In genomic region chr3:101116431-101117385, GRCm38 (mm10) we compare ENCODE assay signal across 8 mouse cellular contexts. TPM values are rescaled to one million over a fixed set of nuclear protein-coding genes. Genes with fewer than 3 reads are reported as not detected.
DNase-seq lines count a peak whose midpoint lies in the region; ATAC-seq and TF ChIP-seq lines count a peak whose summit lies in the region.

No protein-coding gene starts in this region.

- peaks cover 12% of the 10 kb centered on the region for H3K4me1 ChIP-seq in kidney, embryonic 15.5 days
- H3K4me1 ChIP-seq in hindbrain, embryonic 12.5 days, result 0 out of 2 replicates have a peak, but pooled peaks cover 2% of the 10 kb centered on the region
- no peaks in the 10 kb centered on the region for H3K4me1 ChIP-seq in lung, postnatal 0 days (ENCODE audit: insufficient read depth, low read depth, low read length)
- peaks cover 11% of the 10 kb centered on the region for H3K4me1 ChIP-seq in stomach, embryonic 14.5 days (ENCODE audit: control insufficient read depth, insufficient read depth, low read length)
- H3K4me1 ChIP-seq in liver, embryonic 12.5 days, result 0 out of 2 replicates have a peak, but pooled peaks cover 5% of the 10 kb centered on the region

- 0 out of 2 replicates have a peak, but pooled peaks have one; percentile 22 for ATAC-seq in kidney, embryonic 15.5 days (replicated peaks; ENCODE audit: low FRiP score)
- ATAC-seq in hindbrain, embryonic 12.5 days (ENCODE audit: low FRiP score), result no peak
- ATAC-seq in lung, postnatal 0 days, result peak; percentile 95
- peak; percentile 73 for ATAC-seq in stomach, embryonic 14.5 days (ENCODE audit: insufficient number of reproducible peaks, insufficient read depth, low FRiP score, low read depth)
- ATAC-seq in liver, embryonic 12.5 days, result no peak

- 0 out of 2 replicates have a peak, but pooled peaks cover 18% of the 10 kb centered on the region for H3K27me3 ChIP-seq in kidney, embryonic 15.5 days
- H3K27me3 ChIP-seq in hindbrain, embryonic 12.5 days, result no peaks in the 10 kb centered on the region
- H3K27me3 ChIP-seq in lung, postnatal 0 days (replicated peaks; ENCODE audit: insufficient read depth, low read length), result no peaks in the 10 kb centered on the region
- no peaks in the 10 kb centered on the region for H3K27me3 ChIP-seq in stomach, embryonic 14.5 days (ENCODE audit: control insufficient read depth, insufficient read depth, low read length)
- H3K27me3 ChIP-seq in liver, embryonic 12.5 days (replicated peaks), result peaks cover 24% of the 10 kb centered on the region

- H3K36me3 ChIP-seq in kidney, embryonic 15.5 days, result no peaks in the 10 kb centered on the region
- H3K36me3 ChIP-seq in hindbrain, embryonic 12.5 days, result no peaks in the 10 kb centered on the region
- H3K36me3 ChIP-seq in lung, postnatal 0 days (ENCODE audit: insufficient read depth, low read length), result no peaks in the 10 kb centered on the region
- H3K36me3 ChIP-seq in stomach, embryonic 14.5 days (ENCODE audit: control insufficient read depth, insufficient read depth, low read length), result no peaks in the 10 kb centered on the region
- H3K36me3 ChIP-seq in liver, embryonic 12.5 days, result no peaks in the 10 kb centered on the region

- WGBS in kidney, embryonic 15.5 days, result 45% methylated on average over 25 of the region's 25 CpGs
- WGBS in hindbrain, embryonic 12.5 days, result 61% methylated on average over 25 of the region's 25 CpGs
- WGBS in lung, postnatal 0 days, result 35% methylated on average over 25 of the region's 25 CpGs
- WGBS in stomach, embryonic 14.5 days, result 35% methylated on average over 25 of the region's 25 CpGs
- WGBS in liver, embryonic 12.5 days (ENCODE audit: insufficient replicate concordance), result 45% methylated on average over 25 of the region's 25 CpGs

- no peak overlapping the region for H3K4me2 ChIP-seq in kidney, embryonic 15.5 days
- H3K4me2 ChIP-seq in hindbrain, embryonic 12.5 days (replicated peaks), result no peak overlapping the region
- H3K4me2 ChIP-seq in lung, postnatal 0 days (replicated peaks; ENCODE audit: low read depth, low read length), result peak overlapping the region; percentile 42
- peak overlapping the region; percentile 22 for H3K4me2 ChIP-seq in stomach, embryonic 14.5 days (replicated peaks; ENCODE audit: low read depth, low read length)
- no peak overlapping the region for H3K4me2 ChIP-seq in liver, embryonic 12.5 days

- no peak overlapping the region for H3K9ac ChIP-seq in kidney, embryonic 15.5 days
- no peak overlapping the region for H3K9ac ChIP-seq in hindbrain, embryonic 12.5 days
- no peak overlapping the region for H3K9ac ChIP-seq in lung, postnatal 0 days (replicated peaks; ENCODE audit: low read depth)
- no peak overlapping the region for H3K9ac ChIP-seq in stomach, embryonic 14.5 days (replicated peaks; ENCODE audit: low read depth, low read length)
- H3K9ac ChIP-seq in liver, embryonic 12.5 days, result no peak overlapping the region

- no peak for DNase-seq in kidney, postnatal 10 days
- DNase-seq in lung, postnatal 0 days (ENCODE audit: low spot score), result peak; percentile 88
- DNase-seq in frontal cortex, postnatal 14 days (ENCODE audit: low spot score in 2 of 2), result no peak
- DNase-seq in cerebellum, postnatal 10 days, result no peak

- TF ChIP-seq CTCF in lung, postnatal 0 days (IDR thresholded peaks at IDR 0.05), result no peak

- no peak overlapping the region for H3K4me3 ChIP-seq in kidney, embryonic 15.5 days (replicated peaks)
- no peak overlapping the region for H3K4me3 ChIP-seq in hindbrain, embryonic 12.5 days
- H3K4me3 ChIP-seq in lung, postnatal 0 days (ENCODE audit: low read depth, low read length), result no peak overlapping the region
- H3K4me3 ChIP-seq in stomach, embryonic 14.5 days (ENCODE audit: low read depth, low read length), result no peak overlapping the region
- no peak overlapping the region for H3K4me3 ChIP-seq in liver, embryonic 12.5 days

- TF ChIP-seq EP300 in lung, postnatal 0 days (IDR thresholded peaks at IDR 0.05), result peak; percentile 34; the same call in 1 of the 2 replicates

- H3K9me3 ChIP-seq in kidney, embryonic 15.5 days (replicated peaks), result no peaks in the 10 kb centered on the region
- 0 out of 2 replicates have a peak, but pooled peaks cover 4% of the 10 kb centered on the region for H3K9me3 ChIP-seq in hindbrain, embryonic 12.5 days (replicated peaks)
- H3K9me3 ChIP-seq in lung, postnatal 0 days (ENCODE audit: low read length), result no peaks in the 10 kb centered on the region
- no peaks in the 10 kb centered on the region for H3K9me3 ChIP-seq in stomach, embryonic 14.5 days (ENCODE audit: control insufficient read depth, low read depth, low read length)
- no peaks in the 10 kb centered on the region for H3K9me3 ChIP-seq in liver, embryonic 12.5 days (replicated peaks)

- no peak overlapping the region for H3K27ac ChIP-seq in kidney, embryonic 15.5 days
- peak overlapping the region; percentile 40; the same call in 1 of the 2 replicates for H3K27ac ChIP-seq in hindbrain, embryonic 12.5 days
- peak overlapping the region; percentile 65 for H3K27ac ChIP-seq in lung, postnatal 0 days (ENCODE audit: low read length)
- H3K27ac ChIP-seq in stomach, embryonic 14.5 days (ENCODE audit: low read length), result peak overlapping the region; percentile 44; the same call in 1 of the 2 replicates
- no peak overlapping the region for H3K27ac ChIP-seq in liver, embryonic 12.5 days

RNA-seq across cellular contexts. Expression of gene Ptgfrn, which starts 6.6 kb away (rescaled TPM):
- 2.8 and 2.9 TPM in 2 replicates for polyA plus RNA-seq in kidney, embryonic 15.5 days (2015; fragmentation: Nextera tagmentation; extraction: Ambion mirVana)
- 3.2 and 3.6 TPM in 2 replicates for polyA plus RNA-seq in hindbrain, embryonic 12.5 days (2016; fragmentation: Nextera tagmentation; extraction: Ambion mirVana)
- 10.2 and 10.5 TPM in 2 replicates for polyA plus RNA-seq in lung, postnatal 0 days (2015; fragmentation: Nextera tagmentation; extraction: Ambion mirVana)
- polyA plus RNA-seq in stomach, embryonic 14.5 days (2014; fragmentation: Nextera tagmentation; extraction: Ambion mirVana), result 9.1 and 10.5 TPM in 2 replicates
- polyA plus RNA-seq in liver, embryonic 12.5 days (2016; fragmentation: Nextera tagmentation; extraction: Ambion mirVana), result 0.68 and 0.78 TPM in 2 replicates

Comparison
In these comparisons a context has a peak if more than half of its experiments do, and no peak if none do; other contexts are left out.
1. ATAC-seq: peak in kidney, embryonic 15.5 days (single experiment), lung, postnatal 0 days (single experiment) and stomach, embryonic 14.5 days (single experiment); none in hindbrain, embryonic 12.5 days (single experiment) and liver, embryonic 12.5 days (single experiment).
2. H3K27ac ChIP-seq: peak in hindbrain, embryonic 12.5 days (single experiment), lung, postnatal 0 days (single experiment) and stomach, embryonic 14.5 days (single experiment); none in kidney, embryonic 15.5 days (single experiment) and liver, embryonic 12.5 days (single experiment).
3. H3K4me2 ChIP-seq: peak in lung, postnatal 0 days (single experiment) and stomach, embryonic 14.5 days (single experiment); none in kidney, embryonic 15.5 days (single experiment), hindbrain, embryonic 12.5 days (single experiment) and liver, embryonic 12.5 days (single experiment).